Mouse (Mus musculus) brown adipose tissue, adult 24 weeks (tissue): Measurements from ENCODE around the gene Wdr73. TPM values are rescaled to one million over a fixed set of nuclear protein-coding genes. Genes with fewer than 3 reads are reported as not detected.
"Not testable (repeated sequence)": the region's sequence is repeated elsewhere in the genome, so short reads cannot be mapped to it uniquely, and the experiment has no call there.

Source experiments
- H3K27ac ChIP-seq: fragments of 200-500 bp; replicated peaks from 2 replicates; pipeline ENCODE4 v1.5.1; 2012; ENCODE audit warnings: low read depth, mild to moderate bottlenecking, low read length
- H3K4me1 ChIP-seq: fragments of 200-500 bp; 2 replicates; pipeline ENCODE4 v1.6.1; 2012; ENCODE audit warnings: low read length, mixed read lengths; ENCODE audit not compliant: control insufficient read depth, insufficient read depth, insufficient read length
- H3K4me3 ChIP-seq: fragments of 200-500 bp; 2 replicates; pipeline ENCODE4 v1.5.1; 2012; ENCODE audit warnings: low read depth, mild to moderate bottlenecking, low read length, moderate library complexity; ENCODE audit not compliant: insufficient read depth
- polyA plus RNA-seq: library from polyadenylated mRNA; stranded (reverse); fragments of >200 nt; gene quantifications from 2 replicates; pipeline ENCODE4 v1.2.4, GENCODE M21; 2012; ENCODE audit not compliant: missing spikeins, insufficient read depth, insufficient read length

The Wdr73 gene
- polyA plus RNA-seq: 10.4 and 19.3 TPM in 2 replicates

DNA sequence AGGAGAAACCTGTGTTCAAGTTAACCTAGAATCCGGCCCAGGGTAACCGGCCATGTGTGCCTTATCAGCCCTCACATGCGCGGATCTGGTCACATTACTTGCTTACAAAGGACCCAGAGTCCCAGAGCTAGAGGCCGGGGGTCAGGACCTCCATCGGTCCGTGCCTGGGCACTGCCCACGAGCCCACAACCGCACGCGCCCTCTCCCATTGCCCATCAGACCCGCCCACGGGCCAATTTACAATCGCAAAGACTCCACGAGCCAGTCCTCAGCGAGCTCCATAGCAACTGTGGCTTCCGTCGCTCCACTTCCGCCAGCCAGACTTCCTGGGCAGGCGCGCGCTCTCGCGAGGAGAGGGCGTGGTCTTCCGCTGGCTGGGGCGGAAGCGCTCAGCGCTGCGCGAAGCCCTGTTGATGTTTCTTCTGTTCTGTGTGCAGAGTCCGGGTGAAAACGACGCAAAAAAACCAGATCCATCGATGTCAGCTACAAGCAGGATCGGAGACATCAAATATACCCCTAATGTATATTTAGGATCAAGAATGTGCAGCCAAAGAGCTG is at the start of gene Wdr73:
Gene Wdr73 (minus strand): TSS at position 326 of the 558 bp plus-strand sequence.
- H3K4me1 ChIP-seq: peaks cover 17% of the 10 kb centered on the region
- H3K27ac ChIP-seq: peak within 1 kb of the TSS; percentile 71
- H3K4me3 ChIP-seq: peak within 1 kb of the TSS; percentile 81

DNA sequence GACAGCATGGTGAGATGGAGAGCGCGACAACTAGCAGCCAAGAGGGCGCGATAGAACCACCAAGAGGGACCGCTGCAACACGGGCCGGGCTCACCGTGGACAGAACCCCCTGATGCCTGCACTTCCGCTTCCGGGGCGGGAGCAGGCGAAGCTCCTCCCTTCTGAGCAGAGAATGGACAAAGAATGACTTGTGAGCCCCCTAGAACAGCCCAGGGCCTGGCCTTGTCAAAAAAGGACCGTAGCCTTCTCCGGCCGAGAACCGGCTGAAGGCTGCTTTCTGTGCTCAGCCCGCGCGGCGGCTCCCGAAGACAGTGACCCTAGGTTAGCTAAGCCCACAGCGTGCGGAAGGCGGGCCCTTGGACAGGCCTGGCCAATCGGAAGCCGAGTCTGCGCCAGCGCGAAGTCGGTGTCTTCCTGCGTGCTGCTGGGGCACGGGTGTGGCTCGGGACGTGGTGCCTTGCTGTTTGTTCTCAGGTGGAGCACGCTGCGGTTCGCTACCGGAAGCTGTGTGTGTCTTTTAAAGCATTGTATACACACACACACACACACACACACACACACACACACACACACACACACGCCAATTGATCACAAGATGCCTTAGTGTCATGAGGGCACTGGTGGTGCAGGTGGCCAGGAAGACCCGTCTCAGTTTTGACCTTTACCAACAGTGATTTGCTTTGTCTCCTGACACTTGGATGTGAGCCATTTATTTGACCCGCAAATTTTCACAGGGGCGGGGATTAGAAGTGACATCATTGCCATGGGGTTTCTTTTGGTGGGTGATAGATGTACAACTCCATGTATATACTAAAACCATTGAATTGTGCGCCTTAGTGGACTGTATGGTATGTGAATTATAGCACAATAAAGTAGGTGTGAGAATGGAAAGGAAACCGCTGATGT is 46.6 kb upstream of the Wdr73 start, which contains the start of gene Sec11a:
Gene Sec11a (minus strand): TSS at position 336 of the 906 bp plus-strand sequence.
- H3K4me1 ChIP-seq: no peaks in the 10 kb centered on the region; the same call in 1 of the 2 replicates
- H3K4me3 ChIP-seq: peak within 1 kb of the TSS; percentile 98
- peak within 1 kb of the TSS; percentile 98 for H3K27ac ChIP-seq

DNA sequence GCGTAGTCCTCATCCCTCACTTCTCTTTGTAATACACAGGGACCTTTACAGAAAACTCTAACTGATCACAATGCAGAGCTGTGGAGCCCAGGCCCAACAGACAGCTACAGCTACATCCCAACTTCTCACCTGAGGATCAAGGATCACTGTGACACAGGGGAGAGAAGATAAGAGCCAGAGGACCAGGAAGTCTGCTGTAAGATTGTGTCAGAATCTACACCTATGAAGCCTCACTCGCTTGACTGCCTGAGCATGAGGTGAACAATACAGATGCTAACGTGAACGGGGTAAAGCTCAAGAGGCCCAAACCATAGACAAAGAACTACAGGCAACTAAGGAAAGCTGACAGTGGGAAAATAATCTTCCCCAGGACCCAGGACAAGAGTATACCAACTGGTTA is 38.7 kb upstream of the Wdr73 start:
- no peak overlapping the region for H3K4me3 ChIP-seq
- H3K4me1 ChIP-seq: peaks cover 3% of the 10 kb centered on the region
- H3K27ac ChIP-seq: no peak overlapping the region

DNA sequence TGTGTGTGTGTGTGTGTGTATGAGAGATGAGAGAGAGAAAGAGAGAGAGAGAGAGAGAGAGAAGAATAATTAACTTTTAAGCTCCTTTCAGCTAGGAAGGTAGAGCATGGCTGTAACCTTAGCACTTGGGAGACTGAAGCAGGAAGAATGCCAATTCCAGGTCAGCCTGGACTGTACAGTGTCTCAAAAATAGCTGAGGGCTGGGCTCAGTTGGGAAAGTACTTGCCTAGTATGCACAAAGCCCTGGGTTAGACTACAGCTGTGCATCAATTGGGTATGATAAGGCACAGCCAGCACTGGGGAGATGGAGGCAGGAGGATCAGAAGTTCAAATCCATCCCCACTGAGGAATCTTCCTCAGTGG is 36.2 kb upstream of the Wdr73 start:
- H3K4me3 ChIP-seq, H3K4me1 ChIP-seq, H3K27ac ChIP-seq: not testable (repeated sequence)

DNA sequence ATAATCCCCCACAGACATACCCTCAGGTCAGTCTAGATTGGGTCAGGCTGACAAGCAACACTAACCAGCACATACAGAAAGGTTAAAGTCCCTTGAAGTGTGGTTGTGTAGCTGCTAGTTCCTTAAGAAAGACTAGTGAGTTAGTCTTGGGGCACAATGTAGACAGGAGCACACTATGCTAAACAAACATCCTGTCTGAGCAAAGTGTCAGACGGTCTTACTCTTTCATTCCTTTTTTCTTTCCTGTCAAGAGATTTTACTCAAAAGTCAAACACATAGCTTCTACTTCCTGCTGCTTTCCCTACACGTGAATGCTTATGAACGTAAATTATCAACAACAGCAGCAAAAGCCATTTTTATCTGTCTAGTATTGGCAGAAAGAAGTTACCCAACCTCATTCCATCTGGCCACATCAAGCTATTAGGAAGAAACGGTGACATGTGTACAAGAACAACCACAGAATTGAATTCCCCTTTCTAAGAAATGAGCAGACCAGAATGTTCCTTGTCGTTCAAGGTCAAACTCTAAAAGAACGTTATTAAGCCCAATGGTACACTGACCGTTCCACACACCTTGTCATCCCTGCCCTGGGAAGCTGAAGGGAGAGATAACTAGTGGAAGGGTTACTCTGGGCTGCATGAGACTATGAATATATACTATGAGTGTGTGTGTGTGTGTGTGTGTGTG is 35.7 kb upstream of the Wdr73 start:
- H3K27ac ChIP-seq, H3K4me3 ChIP-seq, H3K4me1 ChIP-seq: not testable (repeated sequence)

DNA sequence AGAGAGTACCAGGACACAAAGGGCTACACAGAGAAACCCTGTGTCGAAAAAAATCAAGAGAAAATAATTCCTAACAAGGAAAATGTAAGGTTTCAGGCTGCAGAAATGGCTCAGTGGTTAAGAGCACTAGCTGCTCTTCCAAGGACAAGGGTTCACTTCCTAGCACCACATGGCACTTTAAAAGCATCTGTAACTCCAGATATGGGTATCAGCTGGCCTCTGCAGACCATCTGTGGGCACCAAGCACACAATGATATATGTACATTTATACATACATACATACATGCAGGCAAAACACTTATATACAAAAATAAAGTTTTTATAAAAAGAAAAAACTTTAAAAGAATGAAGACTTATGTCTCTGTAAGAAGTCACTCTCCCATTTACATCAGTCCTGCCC is 34.8 kb upstream of the Wdr73 start:
- Histone ChIP-seq H3K4me3 (no peak overlapping the region), H3K4me1 (peaks cover 3% of the 10 kb centered on the region), H3K27ac (no peak overlapping the region)

DNA sequence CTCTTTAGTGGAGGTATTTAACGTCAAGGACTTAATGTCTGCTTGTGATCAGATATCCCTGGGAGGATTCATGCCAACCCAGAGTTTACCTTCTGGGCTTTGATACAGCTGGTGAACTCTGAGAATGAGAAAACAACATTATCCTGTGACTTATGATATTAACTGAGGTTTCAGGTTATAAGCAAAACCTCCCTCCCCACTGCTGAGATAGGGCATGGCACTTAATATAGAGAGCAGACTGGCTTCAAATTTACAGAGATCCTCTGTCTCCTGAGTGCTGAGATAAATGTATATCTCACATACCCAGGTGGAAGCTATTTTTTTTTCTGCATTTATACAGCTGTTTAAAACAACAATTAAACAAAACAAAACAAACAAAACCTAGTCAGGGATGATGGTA is 31.7 kb upstream of the Wdr73 start:
- H3K27ac ChIP-seq: no peak overlapping the region
- no peak overlapping the region for H3K4me3 ChIP-seq

DNA sequence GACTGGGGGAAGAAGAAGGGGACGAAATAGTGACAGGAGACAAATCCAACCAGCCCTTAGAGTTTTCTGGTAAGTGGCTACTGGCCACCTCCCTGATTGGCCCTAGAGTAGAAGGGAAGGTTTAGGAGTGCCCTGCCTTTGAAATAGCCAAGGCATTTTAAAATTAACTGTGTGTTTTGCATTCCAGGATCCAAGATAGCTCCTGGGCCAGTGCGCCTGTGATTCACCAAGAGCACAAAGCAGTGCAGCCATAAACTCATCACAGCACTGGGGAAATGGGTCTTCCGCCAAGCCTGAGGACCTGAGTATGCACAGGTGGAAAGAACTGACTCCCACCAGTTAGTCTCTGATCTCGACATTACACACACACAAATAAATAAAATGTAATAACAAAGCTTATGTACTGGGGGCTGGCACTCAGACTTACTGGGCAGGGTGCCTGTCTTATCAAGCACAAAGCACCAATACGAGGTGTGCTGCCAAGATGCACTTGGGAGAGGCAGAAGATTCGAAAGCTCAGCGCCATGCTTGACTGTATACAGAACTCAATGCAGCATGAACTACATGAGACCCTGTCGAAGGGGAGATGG is 30.6 kb upstream of the Wdr73 start:
- no peak overlapping the region for H3K27ac ChIP-seq
- H3K4me1 ChIP-seq: no peaks in the 10 kb centered on the region
- no peak overlapping the region for H3K4me3 ChIP-seq

More for the DNA sequence above, 31.7 kb upstream of the Wdr73 start:
- H3K4me1 ChIP-seq: no peaks in the 10 kb centered on the region; the same call in 1 of the 2 replicates

DNA sequence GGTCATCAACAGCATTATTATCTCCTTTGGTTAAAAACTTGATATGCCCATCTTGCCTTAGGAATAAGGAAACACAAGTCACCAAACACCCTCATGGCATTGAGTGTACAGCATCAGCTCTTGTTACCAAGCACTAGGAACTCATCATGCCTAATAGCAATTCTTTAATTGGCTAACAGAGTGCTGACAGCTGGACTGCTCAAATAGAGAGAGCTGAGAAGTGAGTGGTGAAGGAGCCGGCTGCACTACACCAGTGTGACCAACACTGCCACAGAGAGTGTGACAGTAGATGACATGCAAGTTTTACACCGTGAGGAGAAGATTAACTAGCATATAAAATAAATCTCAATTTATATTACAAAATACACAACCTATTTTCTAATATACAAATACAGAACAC is 22.1 kb upstream of the Wdr73 start:
- Histone ChIP-seq H3K4me1 (no peaks in the 10 kb centered on the region), H3K4me3 (no peak overlapping the region), H3K27ac (no peak overlapping the region)

DNA sequence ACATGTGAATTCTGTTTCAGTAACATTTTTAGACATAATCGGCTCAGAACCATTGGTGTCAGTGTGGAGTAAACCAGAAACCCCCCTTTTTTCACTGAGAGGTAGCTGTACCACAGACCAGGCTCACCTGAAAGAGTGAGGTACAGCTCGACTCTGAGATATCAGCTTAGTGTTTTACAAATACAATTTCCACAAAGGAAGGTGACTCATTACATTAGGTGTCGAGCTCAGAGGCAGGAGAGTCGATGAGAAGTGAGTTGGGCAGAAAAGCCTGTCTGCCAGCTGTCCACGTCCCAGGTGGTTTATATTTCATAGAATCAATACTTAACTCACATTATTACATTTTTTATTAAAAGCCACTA is 18.6 kb upstream of the Wdr73 start:
- no peak overlapping the region for H3K27ac ChIP-seq
- no peaks in the 10 kb centered on the region for H3K4me1 ChIP-seq
- H3K4me3 ChIP-seq: no peak overlapping the region

DNA sequence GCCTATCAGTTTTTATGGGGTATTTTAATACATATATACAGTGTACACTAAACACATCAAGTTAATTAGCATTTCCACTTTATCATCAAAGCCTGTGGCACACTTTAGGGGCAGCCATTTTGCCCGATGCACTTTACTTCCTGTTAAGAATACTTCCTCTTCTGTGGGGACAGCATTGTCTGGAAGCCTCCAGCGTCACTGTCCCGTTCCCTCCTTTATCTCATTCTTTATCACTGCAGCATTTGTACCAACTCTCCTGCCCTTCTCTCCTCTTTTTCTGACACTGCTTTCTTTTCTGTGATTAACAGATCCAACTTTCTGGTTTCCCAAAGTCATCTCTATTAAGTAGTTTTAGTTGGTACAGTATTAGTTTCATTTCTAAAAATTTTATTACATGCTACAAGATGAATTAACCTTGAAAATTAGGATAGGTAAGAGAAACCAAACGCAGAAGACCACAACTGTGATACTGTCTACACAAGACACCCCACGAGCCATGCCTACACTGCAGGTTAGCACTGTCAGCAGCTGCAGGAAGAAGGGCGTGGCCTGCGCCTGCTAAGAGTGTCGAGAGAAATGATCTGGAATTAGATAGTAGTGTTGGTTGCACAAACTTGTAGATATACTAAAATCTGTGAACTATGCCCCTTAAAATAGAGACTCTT is 18.0 kb upstream of the Wdr73 start:
- H3K4me1 ChIP-seq: no peaks in the 10 kb centered on the region
- no peak overlapping the region for H3K27ac ChIP-seq
- H3K4me3 ChIP-seq: no peak overlapping the region

DNA sequence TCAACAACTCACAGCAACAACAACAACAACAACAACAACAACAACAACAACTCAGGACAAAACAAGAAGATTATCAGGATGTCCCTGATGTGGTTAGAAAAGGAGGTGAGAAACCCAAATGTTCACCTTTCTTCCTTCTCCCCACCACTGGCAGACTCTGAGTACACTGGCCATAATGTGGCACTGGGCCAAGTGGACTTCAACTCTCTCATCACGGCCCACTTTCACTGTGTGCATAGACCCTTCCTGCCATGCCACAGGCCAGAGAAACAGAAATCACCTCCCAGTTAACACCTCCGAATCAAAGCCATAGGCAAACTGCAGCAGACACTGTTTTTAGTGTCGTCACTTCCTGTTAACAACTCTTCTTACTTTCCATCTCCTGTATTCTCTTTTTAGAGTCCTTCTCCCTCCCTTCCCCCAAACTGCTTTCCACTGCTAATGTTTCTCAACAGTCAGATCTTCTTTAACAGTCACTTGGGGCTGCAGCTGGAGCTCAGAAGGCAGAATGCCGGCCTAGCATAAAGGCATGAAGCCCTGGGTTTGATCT is 16.9 kb upstream of the Wdr73 start:
- no peak overlapping the region for H3K27ac ChIP-seq
- H3K4me1 ChIP-seq: no peaks in the 10 kb centered on the region
- no peak overlapping the region for H3K4me3 ChIP-seq

DNA sequence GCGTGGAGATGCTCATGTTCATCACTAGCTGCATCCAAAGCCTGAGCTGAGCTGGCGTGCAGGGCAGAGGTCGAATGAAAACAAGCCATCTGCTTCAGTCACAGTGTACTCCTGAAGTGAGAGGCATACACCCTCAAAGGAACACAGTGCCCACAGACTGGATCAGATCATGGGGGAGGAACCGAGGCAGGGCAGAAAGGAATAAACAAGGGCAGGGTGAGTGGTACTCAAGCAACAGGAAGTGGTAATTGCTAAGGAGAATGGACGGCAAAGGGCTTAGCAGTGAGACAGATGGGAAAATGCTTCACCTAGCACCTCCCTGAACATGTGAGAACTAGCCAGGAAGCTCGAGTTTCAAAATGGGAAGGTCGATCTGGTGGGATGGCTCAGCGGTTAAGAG is 11.4 kb upstream of the Wdr73 start:
- no peak overlapping the region for H3K4me3 ChIP-seq
- H3K4me1 ChIP-seq: no peaks in the 10 kb centered on the region
- H3K27ac ChIP-seq: no peak overlapping the region

DNA sequence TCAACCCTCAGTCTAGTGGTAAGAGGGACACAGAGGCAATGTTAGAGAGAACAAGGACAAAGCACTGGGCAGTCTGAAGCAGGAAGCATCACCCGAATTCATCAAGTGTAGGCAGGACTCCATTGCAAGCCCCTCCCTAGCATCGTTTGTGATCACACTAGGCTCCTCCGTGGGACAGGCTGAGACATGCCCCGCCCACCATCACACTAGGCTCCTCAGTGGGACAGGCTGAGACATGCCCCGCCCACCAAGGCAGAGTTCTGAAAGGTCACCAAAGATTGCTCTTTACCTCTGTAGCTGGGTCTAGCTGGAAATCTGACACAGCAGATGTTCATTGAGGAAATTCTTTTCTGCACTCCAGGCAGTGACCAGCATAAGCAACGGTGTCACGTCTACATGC is 10.0 kb upstream of the Wdr73 start:
- no peak overlapping the region for H3K27ac ChIP-seq
- no peaks in the 10 kb centered on the region for H3K4me1 ChIP-seq
- H3K4me3 ChIP-seq: no peak overlapping the region
